8 mouse cellular contexts compared by ENCODE assay signal in genomic region chr12:59095104-59096025, GRCm38 (mm10). TPM values are rescaled to one million over a fixed set of nuclear protein-coding genes. Genes with fewer than 3 reads are reported as not detected.
DNase-seq lines count a peak whose midpoint lies in the region; ATAC-seq and TF ChIP-seq lines count a peak whose summit lies in the region.

Gene Mia2 (plus strand): TSS chr12:59095799.

- WGBS in forebrain, postnatal 0 days = 84% methylated on average over 19 of the region's 19 CpGs
- WGBS in hindbrain, embryonic 13.5 days = 79% methylated on average over 19 of the region's 19 CpGs
- WGBS in midbrain, embryonic 11.5 days = 85% methylated on average over 19 of the region's 19 CpGs

- no peaks in the 10 kb centered on the region for H3K9me3 ChIP-seq in forebrain, postnatal 0 days (ENCODE audit: low read length)
- H3K9me3 ChIP-seq in hindbrain, embryonic 13.5 days = no peaks in the 10 kb centered on the region
- no peaks in the 10 kb centered on the region for H3K9me3 ChIP-seq in midbrain, embryonic 11.5 days (ENCODE audit: control insufficient read depth, low read length)

- H3K27me3 ChIP-seq in forebrain, postnatal 0 days (ENCODE audit: insufficient read depth, low read length) = no peaks in the 10 kb centered on the region
- H3K27me3 ChIP-seq in hindbrain, embryonic 13.5 days = no peaks in the 10 kb centered on the region
- no peaks in the 10 kb centered on the region for H3K27me3 ChIP-seq in midbrain, embryonic 11.5 days (ENCODE audit: control insufficient read depth, insufficient read depth, low read length)

- no peak within 1 kb of the TSS for H3K27ac ChIP-seq in forebrain, postnatal 0 days (ENCODE audit: low read depth, low read length)
- H3K27ac ChIP-seq in hindbrain, embryonic 13.5 days = no peak within 1 kb of the TSS
- no peak within 1 kb of the TSS for H3K27ac ChIP-seq in midbrain, embryonic 11.5 days (ENCODE audit: low read depth, low read length)

- intact Hi-C loops in left cerebral cortex, postnatal 14 days (cut with DNase I) = no loop called here

- H3K9ac ChIP-seq in forebrain, postnatal 0 days = no peak within 1 kb of the TSS
- no peak within 1 kb of the TSS for H3K9ac ChIP-seq in hindbrain, embryonic 13.5 days
- no peak within 1 kb of the TSS for H3K9ac ChIP-seq in midbrain, embryonic 11.5 days (ENCODE audit: low read length)

- H3K4me1 ChIP-seq in forebrain, postnatal 0 days (ENCODE audit: insufficient read depth) = no peaks in the 10 kb centered on the region
- no peaks in the 10 kb centered on the region for H3K4me1 ChIP-seq in hindbrain, embryonic 13.5 days (replicated peaks)
- no peaks in the 10 kb centered on the region for H3K4me1 ChIP-seq in midbrain, embryonic 11.5 days (ENCODE audit: control insufficient read depth, insufficient read depth, low read length)

- H3K4me3 ChIP-seq in forebrain, postnatal 0 days (ENCODE audit: low read depth, low read length) = no peak within 1 kb of the TSS
- H3K4me3 ChIP-seq in hindbrain, embryonic 13.5 days = no peak within 1 kb of the TSS
- no peak within 1 kb of the TSS for H3K4me3 ChIP-seq in midbrain, embryonic 11.5 days (ENCODE audit: low read depth, low read length)

- ATAC-seq in forebrain, postnatal 0 days = no peak
- ATAC-seq in hindbrain, embryonic 13.5 days (ENCODE audit: low FRiP score) = no peak
- ATAC-seq in midbrain, embryonic 11.5 days (ENCODE audit: low FRiP score) = no peak

- no peak for DNase-seq in thymus, postnatal 0 days (ENCODE audit: low spot score)
- no peak for DNase-seq in thymus, postnatal 4 days
- DNase-seq in forebrain, postnatal 0 days = no peak
- no peak for DNase-seq in left cerebral cortex, postnatal 14 days (ENCODE audit: low spot score in 2 of 2)
- no peak for DNase-seq in midbrain, embryonic 11.5 days (ENCODE audit: low spot score, missing footprints)
- no peak for DNase-seq in spleen, postnatal 10 days (ENCODE audit: low spot score in 2 of 2)
- DNase-seq in spleen, postnatal 14 days (ENCODE audit: low spot score in 2 of 2) = no peak

- H3K4me2 ChIP-seq in forebrain, postnatal 0 days (ENCODE audit: low read depth) = no peak within 1 kb of the TSS
- H3K4me2 ChIP-seq in hindbrain, embryonic 13.5 days = no peak within 1 kb of the TSS
- no peak within 1 kb of the TSS for H3K4me2 ChIP-seq in midbrain, embryonic 11.5 days

- no peak for TF ChIP-seq CTCF in forebrain, postnatal 0 days (IDR thresholded peaks at IDR 0.05; ENCODE audit: low read depth)

- H3K36me3 ChIP-seq in forebrain, postnatal 0 days (ENCODE audit: insufficient read depth) = no peaks in the 10 kb centered on the region
- no peaks in the 10 kb centered on the region for H3K36me3 ChIP-seq in hindbrain, embryonic 13.5 days
- no peaks in the 10 kb centered on the region for H3K36me3 ChIP-seq in midbrain, embryonic 11.5 days (ENCODE audit: control insufficient read depth, insufficient read depth, low read length)

RNA-seq across cellular contexts. Expression of gene Mia2, which starts in this region (rescaled TPM):
- polyA plus RNA-seq in thymus, postnatal 0 days (2015; fragmentation: Nextera tagmentation; extraction: Ambion mirVana) = 181 and 195 TPM in 2 replicates
- total RNA-seq in forebrain, postnatal 0 days (2014; rRNA removed) = 24.2 and 29.6 TPM in 2 replicates
- polyA plus RNA-seq in forebrain, postnatal 0 days (2015; fragmentation: Nextera tagmentation; extraction: Ambion mirVana) = 21.5 and 26.9 TPM in 2 replicates
- polyA plus RNA-seq in hindbrain, embryonic 13.5 days (2015; fragmentation: Nextera tagmentation; extraction: Ambion mirVana) = 38.1 and 42.3 TPM in 2 replicates
- 10 to 100 TPM; 46.3 to 47.9 TPM for total RNA-seq in left cerebral cortex, postnatal 14 days (2021)
- polyA plus RNA-seq in midbrain, embryonic 11.5 days (2014; fragmentation: Nextera tagmentation; extraction: Ambion mirVana) = 55.4 and 63.4 TPM in 2 replicates
